Mouse (Mus musculus) mammary gland, adult 2 months (tissue): ENCODE results near the gene Rab11a. TPM values are rescaled to one million over a fixed set of nuclear protein-coding genes. Genes with fewer than 3 reads are reported as not detected.

Experiments used
- polyA plus RNA-seq: library from polyadenylated mRNA; depleted of rRNA; stranded (reverse); fragments of >200 nt; gene quantifications from 2 replicates; pipeline ENCODE4 v1.2.3, GENCODE M21; 2012; ENCODE audit warnings: low replicate concordance; rRNA removed

Gene Rab11a
- polyA plus RNA-seq, result 49.4 and 91.0 TPM in 2 replicates

GRCm38 (mm10) chr9:64737406-64738201 lies at the start of gene Rab11a:
Rab11a (minus strand) TSS chr9:64737758.

Other genes with a start within 250 kb of the Rab11a start
- 10.3 and 13.2 TPM in 2 replicates for gene Dennd4a, start 73.6 kb upstream of the Rab11a start, polyA plus RNA-seq
- 0.09 TPM in 1 of 2 replicates, not detected in the other for gene Slc24a1, start 213.8 kb upstream of the Rab11a start, polyA plus RNA-seq
- gene Ints14, start 223.1 kb upstream of the Rab11a start, polyA plus RNA-seq, result 9.8 and 17.1 TPM in 2 replicates